Mouse (Mus musculus) thymus, postnatal 10 days (tissue): ENCODE data around the gene Nostrin.

Experiments used
- DNase-seq, 2 experiments: peaks; one replicate each; pipeline ENCODE4 v3.0.0; 2021; ENCODE audit warnings: low spot score in 2 of 2

The Nostrin gene

GRCm38 (mm10) chr2:69129425-69130210 is 6.0 kb upstream of the Nostrin start:
- DNase-seq: no peak

GRCm38 (mm10) chr2:69132046-69132445 is 3.6 kb upstream of the Nostrin start:
- no peak for DNase-seq

GRCm38 (mm10) chr2:69132488-69133040 is 3.0 kb upstream of the Nostrin start:
- DNase-seq: no peak

GRCm38 (mm10) chr2:69134186-69134585 is 1.4 kb upstream of the Nostrin start:
- no peak for DNase-seq

- DNase-seq: no peak
Measured at GRCm38 (mm10) chr2:69134937-69135336, 663 bp upstream of the Nostrin start.

GRCm38 (mm10) chr2:69137406-69138084 is 1.9 kb downstream of the Nostrin start:
- no peak for DNase-seq

GRCm38 (mm10) chr2:69138759-69139158 is 3.2 kb downstream of the Nostrin start:
- DNase-seq: no peak

- DNase-seq: no peak
Measured at GRCm38 (mm10) chr2:69140215-69140614, 4.6 kb downstream of the Nostrin start.

GRCm38 (mm10) chr2:69140816-69141215 is 5.2 kb downstream of the Nostrin start:
- DNase-seq: no peak

GRCm38 (mm10) chr2:69148691-69149090 is 13.1 kb downstream of the Nostrin start:
- no peak for DNase-seq

- no peak for DNase-seq
Measured at GRCm38 (mm10) chr2:69149154-69149553, 13.6 kb downstream of the Nostrin start.

- DNase-seq: no peak
Measured at GRCm38 (mm10) chr2:69150841-69151240, 15.2 kb downstream of the Nostrin start.

- no peak for DNase-seq
Measured at GRCm38 (mm10) chr2:69155861-69156260, 20.3 kb downstream of the Nostrin start.

GRCm38 (mm10) chr2:69156283-69156682 is 20.7 kb downstream of the Nostrin start:
- DNase-seq: no peak

GRCm38 (mm10) chr2:69158907-69159306 is 23.3 kb downstream of the Nostrin start:
- no peak for DNase-seq

GRCm38 (mm10) chr2:69170395-69171077 is 34.9 kb downstream of the Nostrin start:
- no peak for DNase-seq

GRCm38 (mm10) chr2:69175296-69175695 is 39.7 kb downstream of the Nostrin start:
- DNase-seq: no peak

GRCm38 (mm10) chr2:69179721-69180120 is 44.1 kb downstream of the Nostrin start:
- no peak for DNase-seq

- DNase-seq: no peak
Measured at GRCm38 (mm10) chr2:69187990-69188389, 52.4 kb downstream of the Nostrin start.

GRCm38 (mm10) chr2:69188732-69189131 is 53.1 kb downstream of the Nostrin start:
- DNase-seq: no peak

- no peak for DNase-seq
Measured at GRCm38 (mm10) chr2:69189222-69189621, 53.6 kb downstream of the Nostrin start.

- DNase-seq: no peak
Measured at GRCm38 (mm10) chr2:69191059-69191458, 55.5 kb downstream of the Nostrin start.
